Mouse (Mus musculus): ENCODE data around the gene Vps33b. TPM values are rescaled to one million over a fixed set of nuclear protein-coding genes. Genes with fewer than 3 reads are reported as not detected.

Vps33b gene
- polyA plus RNA-seq, 1 experiment from 2014 or later = 25.2 TPM

GRCm38 (mm10) chr7:80296462-80296861, 27.0 kb downstream of the Vps33b start:
- H3K9ac ChIP-seq (ENCODE audit: low read depth, low read length) = no peak overlapping the region
- H3K4me3 ChIP-seq (ENCODE audit: low read depth, low read length) = no peak overlapping the region
- peaks cover 9% of the 10 kb centered on the region for H3K36me3 ChIP-seq (ENCODE audit: control insufficient read depth, insufficient read depth, low read length)
- DNase-seq (ENCODE audit: low spot score) (no peak), ATAC-seq (ENCODE audit: low FRiP score) (no peak)
- H3K4me1 ChIP-seq (replicated peaks; ENCODE audit: control insufficient read depth, insufficient read depth, low read length) = no peaks in the 10 kb centered on the region
- H3K27me3 ChIP-seq (ENCODE audit: control insufficient read depth, insufficient read depth, low read length) = no peaks in the 10 kb centered on the region
- no peaks in the 10 kb centered on the region for H3K9me3 ChIP-seq (ENCODE audit: control insufficient read depth, low read length)
- H3K4me2 ChIP-seq (replicated peaks; ENCODE audit: low read depth, low read length) = no peak overlapping the region
- WGBS = 93% methylated on average over 6 of the region's 6 CpGs
- H3K27ac ChIP-seq (ENCODE audit: low read depth, low read length) = no peak overlapping the region

GRCm38 (mm10) chr7:80297041-80297440, 27.6 kb downstream of the Vps33b start:
- Histone ChIP-seq H3K27ac (ENCODE audit: low read depth, low read length) (no peak overlapping the region), H3K9me3 (ENCODE audit: control insufficient read depth, low read length) (no peaks in the 10 kb centered on the region), H3K4me1 (replicated peaks; ENCODE audit: control insufficient read depth, insufficient read depth, low read length) (no peaks in the 10 kb centered on the region), H3K4me2 (replicated peaks; ENCODE audit: low read depth, low read length) (no peak overlapping the region), H3K4me3 (ENCODE audit: low read depth, low read length) (no peak overlapping the region), H3K36me3 (ENCODE audit: control insufficient read depth, insufficient read depth, low read length) (peaks cover 14% of the 10 kb centered on the region), H3K27me3 (ENCODE audit: control insufficient read depth, insufficient read depth, low read length) (no peaks in the 10 kb centered on the region), H3K9ac (ENCODE audit: low read depth, low read length) (no peak overlapping the region)
- WGBS = 79% methylated on average over 3 of the region's 3 CpGs
- ATAC-seq (ENCODE audit: low FRiP score) = no peak
- no peak for DNase-seq (ENCODE audit: low spot score)

- no peaks in the 10 kb centered on the region for H3K9me3 ChIP-seq (ENCODE audit: control insufficient read depth, low read length)
- no peaks in the 10 kb centered on the region for H3K27me3 ChIP-seq (ENCODE audit: control insufficient read depth, insufficient read depth, low read length)
- no peaks in the 10 kb centered on the region for H3K4me1 ChIP-seq (replicated peaks; ENCODE audit: control insufficient read depth, insufficient read depth, low read length)
- DNase-seq (ENCODE audit: low spot score) (no peak), ATAC-seq (ENCODE audit: low FRiP score) (no peak)
- no peak overlapping the region for H3K9ac ChIP-seq (ENCODE audit: low read depth, low read length)
- 90% methylated on average over 4 of the region's 4 CpGs for WGBS
- H3K4me3 ChIP-seq (ENCODE audit: low read depth, low read length) = no peak overlapping the region
- H3K36me3 ChIP-seq (ENCODE audit: control insufficient read depth, insufficient read depth, low read length) = peaks cover 16% of the 10 kb centered on the region
- H3K4me2 ChIP-seq (replicated peaks; ENCODE audit: low read depth, low read length) = no peak overlapping the region
- H3K27ac ChIP-seq (ENCODE audit: low read depth, low read length) = no peak overlapping the region
Measured at GRCm38 (mm10) chr7:80298754-80299153, 29.3 kb downstream of the Vps33b start.

GRCm38 (mm10) chr7:80299568-80299967, 30.1 kb downstream of the Vps33b start:
- Histone ChIP-seq H3K27ac (ENCODE audit: low read depth, low read length) (no peak overlapping the region), H3K4me1 (replicated peaks; ENCODE audit: control insufficient read depth, insufficient read depth, low read length) (no peaks in the 10 kb centered on the region), H3K4me2 (replicated peaks; ENCODE audit: low read depth, low read length) (no peak overlapping the region), H3K27me3 (ENCODE audit: control insufficient read depth, insufficient read depth, low read length) (no peaks in the 10 kb centered on the region), H3K9me3 (ENCODE audit: control insufficient read depth, low read length) (no peaks in the 10 kb centered on the region), H3K36me3 (ENCODE audit: control insufficient read depth, insufficient read depth, low read length) (peaks cover 16% of the 10 kb centered on the region), H3K9ac (ENCODE audit: low read depth, low read length) (no peak overlapping the region), H3K4me3 (ENCODE audit: low read depth, low read length) (no peak overlapping the region)
- DNase-seq (ENCODE audit: low spot score) = no peak
- 95% methylated on average over 3 of the region's 3 CpGs for WGBS
- ATAC-seq (ENCODE audit: low FRiP score) = no peak

- Histone ChIP-seq H3K27me3 (ENCODE audit: control insufficient read depth, insufficient read depth, low read length) (no peaks in the 10 kb centered on the region), H3K4me1 (replicated peaks; ENCODE audit: control insufficient read depth, insufficient read depth, low read length) (no peaks in the 10 kb centered on the region), H3K4me2 (replicated peaks; ENCODE audit: low read depth, low read length) (no peak overlapping the region), H3K27ac (ENCODE audit: low read depth, low read length) (no peak overlapping the region), H3K36me3 (ENCODE audit: control insufficient read depth, insufficient read depth, low read length) (peaks cover 29% of the 10 kb centered on the region), H3K9ac (ENCODE audit: low read depth, low read length) (no peak overlapping the region), H3K9me3 (ENCODE audit: control insufficient read depth, low read length) (no peaks in the 10 kb centered on the region), H3K4me3 (ENCODE audit: low read depth, low read length) (no peak overlapping the region)
- no peak for DNase-seq (ENCODE audit: low spot score)
- WGBS = 89% methylated on average over 2 of the region's 2 CpGs
- no peak for ATAC-seq (ENCODE audit: low FRiP score)
Measured at GRCm38 (mm10) chr7:80301522-80301921, 32.1 kb downstream of the Vps33b start.

- no peaks in the 10 kb centered on the region for H3K27me3 ChIP-seq (ENCODE audit: control insufficient read depth, insufficient read depth, low read length)
- no peak overlapping the region for H3K4me2 ChIP-seq (replicated peaks; ENCODE audit: low read depth, low read length)
- H3K9ac ChIP-seq (ENCODE audit: low read depth, low read length) = no peak overlapping the region
- DNase-seq (ENCODE audit: low spot score) (no peak), ATAC-seq (ENCODE audit: low FRiP score) (no peak)
- H3K4me3 ChIP-seq (ENCODE audit: low read depth, low read length) = no peak overlapping the region
- H3K27ac ChIP-seq (ENCODE audit: low read depth, low read length) = no peak overlapping the region
- H3K9me3 ChIP-seq (ENCODE audit: control insufficient read depth, low read length) = no peaks in the 10 kb centered on the region
- H3K4me1 ChIP-seq (replicated peaks; ENCODE audit: control insufficient read depth, insufficient read depth, low read length) = no peaks in the 10 kb centered on the region
- WGBS = 85% methylated on average over 3 of the region's 3 CpGs
- H3K36me3 ChIP-seq (ENCODE audit: control insufficient read depth, insufficient read depth, low read length) = peaks cover 20% of the 10 kb centered on the region; the same call in 1 of the 2 replicates
Measured at GRCm38 (mm10) chr7:80307766-80308165, 38.3 kb downstream of the Vps33b start.

GRCm38 (mm10) chr7:80310771-80311170, 41.3 kb downstream of the Vps33b start:
- Histone ChIP-seq H3K4me2 (replicated peaks; ENCODE audit: low read depth, low read length) (no peak overlapping the region), H3K36me3 (ENCODE audit: control insufficient read depth, insufficient read depth, low read length) (peaks cover 17% of the 10 kb centered on the region; the same call in 1 of the 2 replicates), H3K27me3 (ENCODE audit: control insufficient read depth, insufficient read depth, low read length) (no peaks in the 10 kb centered on the region), H3K27ac (ENCODE audit: low read depth, low read length) (no peak overlapping the region), H3K9ac (ENCODE audit: low read depth, low read length) (no peak overlapping the region), H3K9me3 (ENCODE audit: control insufficient read depth, low read length) (no peaks in the 10 kb centered on the region), H3K4me3 (ENCODE audit: low read depth, low read length) (no peak overlapping the region), H3K4me1 (replicated peaks; ENCODE audit: control insufficient read depth, insufficient read depth, low read length) (no peaks in the 10 kb centered on the region)
- no peak for DNase-seq (ENCODE audit: low spot score)
- 90% methylated on average over 7 of the region's 7 CpGs for whole genome bisulfite sequencing
- no peak for ATAC-seq (ENCODE audit: low FRiP score)

- ATAC-seq (ENCODE audit: low FRiP score) (no peak), DNase-seq (ENCODE audit: low spot score) (no peak)
- WGBS = 86% methylated on average over 2 of the region's 2 CpGs
- Histone ChIP-seq H3K9me3 (ENCODE audit: control insufficient read depth, low read length) (no peaks in the 10 kb centered on the region), H3K4me2 (replicated peaks; ENCODE audit: low read depth, low read length) (no peak overlapping the region), H3K9ac (ENCODE audit: low read depth, low read length) (no peak overlapping the region), H3K4me1 (replicated peaks; ENCODE audit: control insufficient read depth, insufficient read depth, low read length) (no peaks in the 10 kb centered on the region), H3K27ac (ENCODE audit: low read depth, low read length) (no peak overlapping the region), H3K27me3 (ENCODE audit: control insufficient read depth, insufficient read depth, low read length) (no peaks in the 10 kb centered on the region), H3K4me3 (ENCODE audit: low read depth, low read length) (no peak overlapping the region), H3K36me3 (ENCODE audit: control insufficient read depth, insufficient read depth, low read length) (peaks cover 10% of the 10 kb centered on the region; the same call in 1 of the 2 replicates)
Measured at GRCm38 (mm10) chr7:80315733-80316132, 46.3 kb downstream of the Vps33b start.

GRCm38 (mm10) chr7:80317439-80318115, 48.1 kb downstream of the Vps33b start:
- no peak for DNase-seq (ENCODE audit: low spot score)
- H3K27ac ChIP-seq (ENCODE audit: low read depth, low read length) = no peak overlapping the region
- no peaks in the 10 kb centered on the region for H3K9me3 ChIP-seq (ENCODE audit: control insufficient read depth, low read length)
- H3K4me2 ChIP-seq (replicated peaks; ENCODE audit: low read depth, low read length) = no peak overlapping the region
- H3K4me3 ChIP-seq (ENCODE audit: low read depth, low read length) = no peak overlapping the region
- no peaks in the 10 kb centered on the region for H3K4me1 ChIP-seq (replicated peaks; ENCODE audit: control insufficient read depth, insufficient read depth, low read length)
- no peaks in the 10 kb centered on the region for H3K27me3 ChIP-seq (ENCODE audit: control insufficient read depth, insufficient read depth, low read length)
- ATAC-seq (ENCODE audit: low FRiP score) = no peak
- peaks cover 10% of the 10 kb centered on the region; the same call in 1 of the 2 replicates for H3K36me3 ChIP-seq (ENCODE audit: control insufficient read depth, insufficient read depth, low read length)
- H3K9ac ChIP-seq (ENCODE audit: low read depth, low read length) = no peak overlapping the region
- WGBS = 91% methylated on average over 1 of the region's 1 CpGs
